Mouse (Mus musculus) T-helper 1 cell (primary cell): Measurements from ENCODE around the gene Tsks.

ENCODE experiments used
- in situ Hi-C: fragments of 300-600 bp; cut with MboI, MseI; formaldehyde crosslinking; loops from one replicate; pipeline ENCODE4 v1.15.1; 2025; ENCODE audit warnings: high pct_unique_total_duplicates

The Tsks gene

DNA sequence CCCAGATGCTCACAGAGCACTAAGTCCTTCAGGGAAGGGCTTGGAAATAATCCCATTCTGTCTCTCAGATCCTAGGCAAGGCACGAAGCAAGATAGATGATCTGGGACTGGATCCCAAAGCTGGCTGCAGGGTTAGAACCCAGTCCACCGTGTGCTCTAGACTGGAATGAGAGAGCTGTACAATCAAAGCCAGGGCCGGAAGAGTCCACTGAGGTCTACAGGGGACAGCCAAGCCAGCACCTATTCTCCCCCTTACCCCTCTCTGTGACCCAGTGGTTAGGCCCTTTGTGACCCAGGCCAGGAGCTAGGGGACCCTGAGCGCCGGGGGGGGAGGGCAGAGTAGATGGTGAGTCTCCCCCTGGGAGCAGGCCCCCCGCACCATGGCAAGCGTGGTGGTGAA lies at the start of gene Tsks:
Gene Tsks (plus strand): TSS at position 301 of the 400 bp plus-strand sequence.
- in situ Hi-C loops = no loop called here

- in situ Hi-C loops = loop anchor here (10.0 kb wide), 1 partner anchor 811 kb away; the partner anchor contains the start of gene Dbp
Observed at GRCm38 (mm10) chr7:44894175-44894574, 48.8 kb upstream of the Tsks start.

GRCm38 (mm10) chr7:44895206-44895592 lies 47.8 kb upstream of the Tsks start:
- in situ Hi-C loops = loop anchor here (10.0 kb wide), 1 partner anchor 810 kb away; the partner anchor contains the start of gene Dbp

GRCm38 (mm10) chr7:44895593-44896434 lies 47.2 kb upstream of the Tsks start, which contains the start of gene Fuz:
Fuz (plus strand) TSS chr7:44896079.
- in situ Hi-C loops = loop anchor here (10.0 kb wide), 1 partner anchor 809 kb away; the partner anchor contains the start of gene Dbp

DNA sequence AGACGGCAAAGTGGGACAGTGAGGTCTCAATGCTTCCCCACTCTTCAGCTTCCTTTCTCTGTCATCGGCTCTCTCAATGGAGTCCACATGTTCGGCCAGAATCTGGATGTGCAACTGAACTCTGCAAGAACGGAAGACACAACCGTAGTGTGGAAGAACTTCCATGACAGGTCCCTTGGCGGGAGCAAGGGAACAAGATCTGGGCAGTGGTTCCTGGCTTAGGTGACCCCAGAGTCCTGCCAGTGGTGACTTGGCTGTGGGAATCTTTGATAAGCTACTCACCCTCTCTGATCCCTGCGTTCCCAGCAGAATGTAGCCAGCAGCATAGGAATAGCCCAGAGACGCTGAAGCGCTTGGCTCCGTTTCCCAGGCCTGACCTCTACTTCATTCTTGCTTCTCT lies 46.5 kb upstream of the Tsks start:
- in situ Hi-C loops = loop anchor here (10.0 kb wide), 1 partner anchor 808 kb away; the partner anchor contains the start of gene Dbp

GRCm38 (mm10) chr7:44898607-44899006 lies 44.4 kb upstream of the Tsks start:
- in situ Hi-C loops = loop anchor here (10.0 kb wide), 1 partner anchor 806 kb away; the partner anchor contains the start of gene Dbp

DNA sequence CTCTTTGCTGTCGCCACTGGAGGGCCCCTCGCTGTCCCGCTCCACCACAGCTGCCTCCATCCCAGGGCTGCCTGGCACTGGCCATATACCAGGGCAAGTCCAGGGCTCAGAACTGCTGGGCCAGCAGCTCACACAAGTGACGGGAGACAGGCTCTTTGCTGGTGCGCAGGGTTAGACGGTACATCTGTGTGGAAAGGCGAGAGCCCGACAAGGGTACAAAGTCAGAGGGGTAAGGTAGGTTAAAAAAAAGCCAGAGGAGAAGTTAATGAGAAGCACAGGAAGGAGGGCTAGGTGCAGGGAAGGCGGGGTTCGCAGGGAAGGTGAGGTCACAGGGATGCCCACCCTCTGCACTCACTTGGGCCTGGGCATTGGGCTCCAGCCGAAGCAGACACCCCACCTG lies 42.4 kb upstream of the Tsks start:
- in situ Hi-C loops = no loop called here

- in situ Hi-C loops = no loop called here
Observed at GRCm38 (mm10) chr7:44901230-44901722, 41.7 kb upstream of the Tsks start.

GRCm38 (mm10) chr7:44905430-44905829 lies 37.6 kb upstream of the Tsks start:
- in situ Hi-C loops = no loop called here

GRCm38 (mm10) chr7:44908706-44909476 lies 34.1 kb upstream of the Tsks start:
- in situ Hi-C loops = no loop called here

DNA sequence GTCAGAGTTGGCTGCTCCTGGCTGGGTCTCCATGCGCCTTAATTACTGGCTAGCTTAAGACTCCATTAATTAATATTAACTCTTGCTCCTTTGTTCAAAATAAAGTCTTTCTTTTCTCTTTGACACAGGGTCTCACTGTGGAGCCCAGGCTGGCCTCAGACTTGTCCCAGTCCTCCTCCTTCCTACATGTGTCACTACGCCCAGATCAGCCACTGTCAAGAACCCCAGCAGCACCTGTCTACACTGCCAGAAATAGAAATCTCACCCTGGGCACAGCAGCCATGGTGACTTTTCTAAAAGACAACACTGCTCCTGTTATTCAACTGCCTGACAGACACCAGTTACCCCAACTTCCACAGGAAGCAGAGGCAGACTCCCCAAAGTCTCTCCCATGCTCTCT lies 28.6 kb upstream of the Tsks start:
- in situ Hi-C loops = no loop called here

GRCm38 (mm10) chr7:44915314-44915713 lies 27.7 kb upstream of the Tsks start:
- in situ Hi-C loops = loop anchor here (5.0 kb wide), 1 partner anchor 47 kb away; no protein-coding TSS in a partner anchor

GRCm38 (mm10) chr7:44916191-44916590 lies 26.8 kb upstream of the Tsks start:
- in situ Hi-C loops = loop anchor here (5.0 kb wide), 1 partner anchor 46 kb away; no protein-coding TSS in a partner anchor

DNA sequence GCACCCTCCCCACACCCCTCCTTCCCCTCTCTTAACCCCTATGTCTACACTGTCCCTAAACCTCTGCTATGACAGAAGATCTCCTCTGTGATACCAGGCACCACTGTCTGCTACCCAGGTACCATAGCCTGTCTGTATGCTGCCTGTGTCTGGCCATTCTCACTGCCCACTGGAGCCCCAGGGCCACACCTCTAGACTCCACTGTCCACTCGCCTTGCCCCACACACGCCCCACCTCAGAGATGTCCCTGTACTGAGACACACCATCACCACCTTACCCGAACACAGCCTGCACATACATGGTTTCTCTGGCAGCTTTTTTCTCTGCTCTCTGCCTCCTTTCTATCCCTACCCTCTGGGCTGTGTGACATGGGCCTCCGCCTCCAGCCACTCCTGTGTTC lies 26.1 kb upstream of the Tsks start:
- in situ Hi-C loops = loop anchor here (5.0 kb wide), 1 partner anchor 45 kb away; no protein-coding TSS in a partner anchor

DNA sequence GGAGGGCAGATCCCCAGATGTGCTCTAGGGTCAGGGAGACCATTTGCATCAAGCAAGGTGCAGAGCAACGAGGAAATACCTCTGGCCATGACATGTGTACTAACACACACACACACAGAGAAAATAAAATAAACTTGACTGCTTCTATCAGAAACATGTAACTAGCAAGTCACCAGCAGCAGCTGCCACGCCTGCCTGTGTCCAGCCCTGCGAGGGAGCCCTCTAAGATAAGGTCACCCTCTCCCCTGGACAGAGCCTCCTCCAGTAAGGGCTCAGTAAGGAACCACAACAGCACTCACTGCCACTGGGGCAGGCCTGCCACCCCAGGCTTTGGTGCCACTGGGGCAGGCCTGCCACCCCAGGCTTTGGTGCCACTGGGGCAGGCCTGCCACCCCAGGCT lies 24.8 kb upstream of the Tsks start:
- in situ Hi-C loops = loop anchor here (5.0 kb wide), 1 partner anchor 44 kb away; no protein-coding TSS in a partner anchor

GRCm38 (mm10) chr7:44919127-44919526 lies 23.9 kb upstream of the Tsks start:
- in situ Hi-C loops = loop anchor here (5.0 kb wide), 1 partner anchor 43 kb away; no protein-coding TSS in a partner anchor

- in situ Hi-C loops = no loop called here
Observed at GRCm38 (mm10) chr7:44922530-44922929, 20.5 kb upstream of the Tsks start.

DNA sequence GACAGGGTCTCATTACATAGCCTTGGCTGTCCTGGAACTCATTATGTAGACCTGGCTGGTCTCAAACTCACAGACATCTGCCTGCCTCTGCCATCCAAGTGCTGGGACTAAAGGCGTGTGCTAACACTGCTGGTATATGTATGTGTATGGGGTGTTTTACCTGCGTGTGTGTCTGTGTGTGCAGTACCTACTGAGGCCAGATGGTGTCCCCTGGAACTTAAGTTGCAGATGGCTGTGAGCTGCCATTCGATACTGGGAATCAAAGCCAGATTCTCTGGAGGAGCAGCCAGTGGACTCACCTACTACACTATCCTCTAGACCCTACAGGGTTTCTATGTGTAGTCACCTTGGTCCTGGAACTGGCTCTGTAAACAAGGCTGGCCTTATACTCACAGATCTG lies 17.5 kb upstream of the Tsks start:
- in situ Hi-C loops = no loop called here

DNA sequence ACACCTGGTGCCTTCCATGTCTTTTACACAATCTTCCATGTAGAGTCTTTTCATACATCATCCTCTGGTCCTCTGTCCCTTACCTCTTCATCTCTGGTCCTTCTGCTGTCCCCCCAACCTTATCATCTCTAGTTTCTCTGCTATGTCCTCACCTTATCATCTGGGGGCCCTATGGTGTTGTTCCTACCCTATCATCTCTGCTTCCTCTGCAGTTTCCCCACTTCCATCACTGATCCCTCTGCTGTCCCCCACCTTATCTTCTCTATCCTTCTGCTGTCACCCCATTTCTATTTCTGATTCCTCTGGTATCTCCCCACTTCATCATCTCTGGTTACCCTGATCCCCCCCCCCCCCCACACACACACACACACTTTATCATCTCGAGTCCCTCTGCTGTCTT lies 14.4 kb upstream of the Tsks start:
- in situ Hi-C loops = no loop called here

DNA sequence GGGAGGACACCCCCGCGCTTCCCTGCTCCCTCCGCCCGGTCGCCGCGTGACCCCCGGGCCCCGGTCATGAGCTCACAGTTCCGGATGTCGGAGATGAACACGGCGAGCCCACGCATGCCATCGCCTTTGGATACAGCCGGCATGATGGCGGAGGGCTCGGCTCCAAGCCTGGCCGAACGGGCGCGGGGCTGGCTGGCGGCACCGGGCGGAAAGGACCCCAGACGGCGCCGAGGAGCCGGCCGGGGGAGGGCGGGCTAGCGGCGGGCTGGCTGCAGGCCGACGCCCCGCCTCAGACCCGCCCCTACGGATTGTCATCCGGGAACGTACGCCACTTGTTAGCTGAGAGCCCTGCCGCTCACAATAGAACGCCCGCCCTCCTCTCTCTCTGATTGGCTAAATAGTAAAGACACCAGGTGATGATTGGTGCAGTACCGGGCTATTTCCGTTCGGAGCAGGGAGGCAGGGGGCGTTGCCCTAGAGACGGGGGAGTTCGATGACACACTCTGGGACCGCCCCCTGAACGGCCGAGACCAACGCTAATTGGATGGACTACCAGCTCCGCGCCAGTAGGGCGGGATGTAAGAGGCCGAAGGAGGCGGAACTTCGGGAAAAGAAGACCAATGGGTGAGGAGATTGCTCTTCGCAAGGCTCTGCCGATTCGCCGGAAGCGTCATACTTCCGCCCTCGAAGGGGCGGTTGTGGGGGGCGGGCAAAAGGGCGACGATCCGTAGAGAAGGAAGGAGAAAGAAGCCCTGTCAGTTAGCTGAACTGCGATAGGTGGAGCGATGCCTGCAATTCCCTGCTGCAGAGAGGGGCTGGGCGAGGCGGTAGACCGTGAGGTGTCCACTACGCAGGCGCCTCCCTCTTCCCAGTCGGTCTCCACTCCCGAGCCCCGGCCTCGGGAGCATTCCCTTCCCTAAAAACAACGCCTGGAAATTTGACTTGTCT lies 13.5 kb upstream of the Tsks start, which contains the start of gene Ap2a1:
Gene Ap2a1 (minus strand): TSS at position 293 of the 948 bp plus-strand sequence.
- in situ Hi-C loops = no loop called here

- in situ Hi-C loops = no loop called here
Observed at GRCm38 (mm10) chr7:44938680-44939079, 4.3 kb upstream of the Tsks start.
